In the genomic region with DNA sequence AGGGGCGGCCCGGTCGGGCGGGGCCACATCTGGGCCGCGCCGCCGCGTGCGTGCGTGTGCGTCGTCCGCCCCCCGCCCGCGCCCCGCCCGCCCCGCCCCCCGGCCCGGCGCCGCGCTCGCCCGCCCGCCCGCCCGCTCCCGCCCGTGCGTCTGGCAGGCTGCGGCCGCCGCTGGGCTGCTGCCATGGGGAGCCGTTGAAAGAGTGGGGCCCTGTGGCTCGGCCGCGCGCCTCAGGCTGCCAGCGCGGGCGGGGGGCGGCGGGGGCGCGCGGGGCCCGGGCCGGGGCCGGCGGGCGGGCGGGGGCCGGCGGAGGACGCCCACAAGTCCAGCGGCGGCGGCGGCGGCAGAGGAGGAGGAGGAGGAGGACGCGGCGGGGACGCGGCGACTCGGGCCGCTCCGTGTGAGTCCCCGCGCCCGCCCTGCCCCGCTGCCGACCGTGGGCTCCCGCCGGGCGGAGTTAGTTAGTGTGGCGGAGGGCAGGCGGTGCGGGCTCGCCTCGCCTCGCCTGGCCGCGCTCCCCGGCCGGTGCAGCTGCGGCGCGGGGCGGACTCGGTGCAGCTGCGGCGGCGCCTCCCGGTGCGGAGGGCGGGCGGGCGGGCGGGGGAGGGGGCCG, we compare ENCODE assay signal across 8 mouse cellular contexts. TPM values are rescaled to one million over a fixed set of nuclear protein-coding genes. Genes with fewer than 3 reads are reported as not detected.
DNase-seq lines count a peak whose midpoint lies in the region; ATAC-seq and TF ChIP-seq lines count a peak whose summit lies in the region.

A gene (plus strand): TSS at position 156 of the 613 bp plus-strand sequence.

- peaks cover 11% of the 10 kb centered on the region for H3K4me1 ChIP-seq in lung, adult 2 months (ENCODE audit: control insufficient read depth, insufficient read depth, low read length)
- H3K4me1 ChIP-seq in hindbrain, postnatal 0 days (ENCODE audit: insufficient read depth, low read length) = no peaks in the 10 kb centered on the region
- peaks cover 4% of the 10 kb centered on the region; the same call in 1 of the 2 replicates for H3K4me1 ChIP-seq in stomach, embryonic 15.5 days

- H3K27ac ChIP-seq in hindbrain, postnatal 0 days = peak within 1 kb of the TSS; percentile 95
- peak within 1 kb of the TSS; percentile 99 for H3K27ac ChIP-seq in stomach, embryonic 15.5 days

- no peak for TF ChIP-seq POLR2A in lung, adult 2 months (IDR thresholded peaks at IDR 0.05; ENCODE audit: borderline replicate concordance, extremely low read depth, low read depth, low read length)

- H3K27me3 ChIP-seq in hindbrain, postnatal 0 days (ENCODE audit: insufficient read depth, low read length) = no peaks in the 10 kb centered on the region
- H3K27me3 ChIP-seq in stomach, embryonic 15.5 days (replicated peaks) = no peaks in the 10 kb centered on the region

- peak within 1 kb of the TSS; percentile 84 for H3K4me2 ChIP-seq in hindbrain, postnatal 0 days (ENCODE audit: low read depth, low read length)
- H3K4me2 ChIP-seq in stomach, embryonic 15.5 days = peak within 1 kb of the TSS; percentile 88

- no peak for TF ChIP-seq CTCF in lung, adult 2 months (IDR thresholded peaks at IDR 0.05; ENCODE audit: insufficient read depth, low read length)
- TF ChIP-seq CTCF in hindbrain, postnatal 0 days (IDR thresholded peaks at IDR 0.05; ENCODE audit: low read depth) = no peak

- peak within 1 kb of the TSS; percentile 90 for H3K4me3 ChIP-seq in lung, adult 2 months (replicated peaks; ENCODE audit: extremely low read depth, low read depth, low read length)
- peak within 1 kb of the TSS; percentile 85 for H3K4me3 ChIP-seq in hindbrain, postnatal 0 days (ENCODE audit: low read length)
- H3K4me3 ChIP-seq in stomach, embryonic 15.5 days (replicated peaks) = peak within 1 kb of the TSS; percentile 83

- WGBS in lung, adult 2 months = under 1% methylated on average over 52 of the region's 106 CpGs
- WGBS in hindbrain, postnatal 0 days = 0% methylated on average over 31 of the region's 106 CpGs
- WGBS in stomach, embryonic 15.5 days = under 1% methylated on average over 30 of the region's 106 CpGs

- DNase-seq in lung, adult 2 months = peak; percentile 41
- no peak for DNase-seq in lung, postnatal 4 days
- no peak for DNase-seq in adrenal gland, postnatal 10 days
- DNase-seq in gastrocnemius, adult 18-20 months (ENCODE audit: low spot score) = peak; percentile 15
- DNase-seq in hindbrain, postnatal 0 days (ENCODE audit: low spot score) = no peak
- no peak for DNase-seq in kidney, postnatal 14 days

- H3K36me3 ChIP-seq in hindbrain, postnatal 0 days (ENCODE audit: insufficient read depth, low read length) = no peaks in the 10 kb centered on the region
- 0 out of 2 replicates have a peak, but pooled peaks cover under 1% of the 10 kb centered on the region for H3K36me3 ChIP-seq in stomach, embryonic 15.5 days

- no peak for ATAC-seq in hindbrain, postnatal 0 days
- ATAC-seq in megakaryocyte, adult 5-6 weeks (ENCODE audit: poor library complexity, severe bottlenecking) = 0 out of 2 replicates have a peak, but pooled peaks have one; percentile 1
- no peak for ATAC-seq in stomach, embryonic 15.5 days (ENCODE audit: insufficient read depth, low FRiP score, low read depth)

- no peaks in the 10 kb centered on the region for H3K9me3 ChIP-seq in hindbrain, postnatal 0 days (ENCODE audit: low read length)
- no peaks in the 10 kb centered on the region for H3K9me3 ChIP-seq in stomach, embryonic 15.5 days

- peak within 1 kb of the TSS; percentile 81 for H3K9ac ChIP-seq in hindbrain, postnatal 0 days (replicated peaks; ENCODE audit: low read length)
- peak within 1 kb of the TSS; percentile 80 for H3K9ac ChIP-seq in stomach, embryonic 15.5 days

RNA-seq across cellular contexts. Expression of the gene that starts here (rescaled TPM):
- 10.5 and 18.0 TPM in 2 replicates for polyA plus RNA-seq in lung, adult 2 months (2012; rRNA removed)
- 10 to 100 TPM; 27.9 to 38.6 TPM for total RNA-seq in adrenal gland, postnatal 10 days (2021)
- 100 to 1,000 TPM; 107 to 125 TPM for total RNA-seq in gastrocnemius, adult 18-20 months (2021)
- total RNA-seq in hindbrain, postnatal 0 days (2014; rRNA removed) = 112 and 114 TPM in 2 replicates
- 45.6 and 47.3 TPM in 2 replicates for polyA plus RNA-seq in hindbrain, postnatal 0 days (2015; fragmentation: Nextera tagmentation; extraction: Ambion mirVana)
- total RNA-seq in megakaryocyte, adult 5-6 weeks (2015) = 45.0 and 48.4 TPM in 2 replicates
- total RNA-seq in megakaryocyte, adult 5-6 weeks (2017) = 47.9 and 73.7 TPM in 2 replicates
- 2.2 and 2.7 TPM in 2 replicates for polyA plus RNA-seq in stomach, embryonic 15.5 days (2015; fragmentation: Nextera tagmentation; extraction: Ambion mirVana)

Comparison
In these comparisons a context has a peak if more than half of its experiments do, and no peak if none do; other contexts are left out.
1. DNase-seq: peak in lung, adult 2 months (single experiment) and gastrocnemius, adult 18-20 months (single experiment); none in lung, postnatal 4 days (0 of 2), adrenal gland, postnatal 10 days (single experiment), hindbrain, postnatal 0 days (single experiment) and kidney, postnatal 14 days (single experiment).
2. Peak in every context shown above with its lines, with median percentiles within 50 percentile points of each other: H3K4me3 ChIP-seq.